Mouse (Mus musculus) kidney, embryonic 16.5 days (tissue): ENCODE results near the gene Adgrl1. TPM values are rescaled to one million over a fixed set of nuclear protein-coding genes. Genes with fewer than 3 reads are reported as not detected.

ENCODE experiments used
- ATAC-seq: fragments of 200-750 bp; cut with Nextera tagmentation; 2 replicates; pipeline ENCODE4 v1.8.0; 2017; ENCODE audit warnings: moderate TSS enrichment; ENCODE audit not compliant: low FRiP score, low TSS enrichment
- H3K27ac ChIP-seq: fragments of 300-500 bp; sonication (generic); 2 replicates; pipeline ENCODE4 v1.5.1; 2014; ENCODE audit warnings: low read length
- H3K27me3 ChIP-seq: fragments of 300-500 bp; sonication (generic); 2 replicates; pipeline ENCODE4 v1.6.1; 2014; ENCODE audit warnings: low read length, control low read depth, mixed read lengths; ENCODE audit not compliant: insufficient read depth
- H3K36me3 ChIP-seq: fragments of 300-500 bp; sonication (generic); 2 replicates; pipeline ENCODE4 v1.6.1; 2014; ENCODE audit warnings: low read length, control low read depth, mixed read lengths; ENCODE audit not compliant: insufficient read depth
- H3K4me1 ChIP-seq: fragments of 300-500 bp; sonication (generic); 2 replicates; pipeline ENCODE4 v1.6.1; 2014; ENCODE audit warnings: low read length, control low read depth, mixed read lengths; ENCODE audit not compliant: insufficient read depth
- H3K4me2 ChIP-seq: fragments of 300-500 bp; sonication (generic); replicated peaks from 2 replicates; pipeline ENCODE4 v1.6.1; 2014; ENCODE audit warnings: low read depth, low read length
- H3K4me3 ChIP-seq: fragments of 300-500 bp; sonication (generic); 2 replicates; pipeline ENCODE4 v1.5.1; 2014; ENCODE audit warnings: mild to moderate bottlenecking, low read length
- H3K9ac ChIP-seq: fragments of 300-500 bp; sonication (generic); replicated peaks from 2 replicates; pipeline ENCODE4 v1.6.1; 2014; ENCODE audit warnings: low read length
- H3K9me3 ChIP-seq: fragments of 300-500 bp; sonication (generic); 2 replicates; pipeline ENCODE4 v1.6.1; 2016; ENCODE audit warnings: low read length, control low read depth
- WGBS: fragments of 180-500 bp; shearing (Covaris S2); extraction: QIAGEN DNeasy Blood & Tissue Kit; methylation state at CpG from one replicate; pipeline ENCODE4 v1.1.7; 2014; 5-methylcytosine and 5-hydroxymethylcytosine counted together
- polyA plus RNA-seq: library from polyadenylated mRNA; unstranded; fragments of >200 nt; fragmentation: Nextera tagmentation; extraction: Ambion mirVana; gene quantifications from 2 replicates; pipeline ENCODE4 v1.2.1, GENCODE M21; 2015

Gene Adgrl1
- polyA plus RNA-seq, 1 experiment from 2014 or later, result 19.6 TPM

DNA sequence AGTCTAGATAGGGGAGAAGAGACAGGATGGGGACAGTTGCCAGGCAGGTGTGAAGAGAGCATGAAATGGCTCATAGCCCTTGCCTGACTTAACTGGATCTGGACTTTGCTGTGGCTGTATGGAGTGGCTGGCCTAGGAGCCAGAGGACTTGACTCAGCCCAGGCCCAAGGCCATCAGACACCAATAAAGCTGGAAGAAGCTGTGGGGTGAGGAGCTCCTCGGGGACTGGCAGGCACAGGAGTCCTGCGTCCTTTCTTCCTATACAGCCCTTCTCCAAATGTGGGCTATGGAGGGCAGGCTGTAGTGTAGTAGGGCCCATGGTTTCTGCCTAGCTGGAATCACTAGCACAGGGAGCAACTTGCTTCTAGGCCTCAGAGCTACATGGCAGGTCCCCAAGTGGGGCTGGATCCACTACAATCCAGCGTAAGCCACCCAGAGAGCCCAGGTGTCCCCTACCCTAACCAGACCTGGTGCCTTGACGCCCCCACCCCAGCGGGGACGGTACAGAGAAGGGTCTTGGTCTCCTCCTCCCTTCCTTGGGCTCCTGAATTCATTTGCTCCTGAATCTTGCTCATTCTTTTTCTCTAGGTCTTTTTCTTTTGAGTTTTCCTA lies 41.3 kb downstream of the Adgrl1 start:
- no peak overlapping the region for H3K9ac ChIP-seq
- H3K9me3 ChIP-seq, result no peaks in the 10 kb centered on the region
- WGBS, result 65% methylated on average over 6 of the region's 6 CpGs
- H3K27ac ChIP-seq, result no peak overlapping the region
- no peak overlapping the region for H3K4me2 ChIP-seq
- no peak overlapping the region for H3K4me3 ChIP-seq
- ATAC-seq, result no peak
- no peaks in the 10 kb centered on the region for H3K27me3 ChIP-seq
- H3K36me3 ChIP-seq, result peaks cover 26% of the 10 kb centered on the region
- H3K4me1 ChIP-seq, result no peaks in the 10 kb centered on the region

DNA sequence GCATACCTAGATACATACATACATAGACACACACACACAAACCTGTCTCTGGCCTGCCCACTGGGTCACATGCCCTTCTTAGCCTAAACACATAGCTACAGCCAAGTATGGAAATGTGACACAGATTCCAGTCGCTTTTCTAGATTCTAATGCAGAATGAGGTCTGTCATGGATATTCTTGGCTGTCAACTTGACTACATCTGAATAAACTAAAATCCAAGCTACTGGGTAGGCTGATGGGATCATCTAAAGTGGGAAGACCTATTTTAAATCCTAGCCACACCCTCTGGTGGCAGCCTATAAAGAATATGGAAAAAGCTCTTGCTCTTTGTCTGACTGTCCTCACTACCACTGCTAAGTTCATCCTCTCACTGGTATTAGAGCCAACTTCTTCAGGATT lies 42.5 kb downstream of the Adgrl1 start:
- H3K27ac ChIP-seq, result no peak overlapping the region
- no peak overlapping the region for H3K4me2 ChIP-seq
- no peak for ATAC-seq
- H3K9me3 ChIP-seq, result no peaks in the 10 kb centered on the region
- no peaks in the 10 kb centered on the region for H3K27me3 ChIP-seq
- no peak overlapping the region for H3K9ac ChIP-seq
- peaks cover 19% of the 10 kb centered on the region for H3K36me3 ChIP-seq
- 82% methylated on average over 1 of the region's 1 CpGs for WGBS
- no peaks in the 10 kb centered on the region for H3K4me1 ChIP-seq
- no peak overlapping the region for H3K4me3 ChIP-seq

DNA sequence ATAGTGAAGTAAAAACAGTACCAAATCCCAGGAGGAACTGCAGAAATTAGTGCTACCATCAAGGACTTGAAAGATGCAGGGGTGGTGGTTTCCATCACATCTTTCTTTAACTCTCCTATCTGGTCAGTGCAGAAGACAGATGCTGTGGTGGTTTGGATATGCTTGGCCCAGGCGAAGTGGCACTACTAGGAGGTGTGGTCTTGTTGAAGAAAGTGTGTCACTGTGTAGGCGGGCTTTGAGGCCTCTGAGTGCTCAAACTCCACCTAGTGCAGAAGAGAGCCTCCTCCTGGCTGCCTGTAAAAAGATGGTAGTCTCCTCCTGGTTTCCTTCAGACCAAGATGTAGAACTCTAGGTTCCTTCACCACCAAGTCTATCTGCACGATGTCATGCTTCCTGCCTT lies 45.6 kb downstream of the Adgrl1 start:
- Histone ChIP-seq H3K9ac (no peak overlapping the region), H3K27ac (no peak overlapping the region), H3K4me1 (no peaks in the 10 kb centered on the region), H3K4me2 (no peak overlapping the region), H3K4me3 (no peak overlapping the region), H3K36me3 (no peaks in the 10 kb centered on the region), H3K9me3 (no peaks in the 10 kb centered on the region), H3K27me3 (no peaks in the 10 kb centered on the region)
- ATAC-seq, result no peak
- WGBS, result 64% methylated on average over 3 of the region's 3 CpGs

DNA sequence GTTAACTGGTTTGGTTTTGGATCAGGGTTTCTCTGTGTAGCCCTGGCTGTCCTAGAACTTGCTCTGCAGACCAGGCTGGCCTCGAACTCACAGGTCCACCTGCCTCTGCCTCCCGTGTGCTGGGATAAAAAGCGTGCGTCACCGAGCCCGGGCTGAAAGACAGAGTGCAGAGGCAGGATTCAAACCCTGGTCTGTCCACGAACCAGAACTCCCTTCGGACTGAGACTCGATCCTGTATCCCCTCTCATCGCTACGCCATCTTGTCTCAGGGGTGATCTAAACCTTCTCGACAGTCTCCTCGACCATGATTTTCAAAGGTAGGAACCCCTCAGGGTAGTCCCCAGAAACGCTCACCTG lies 54.8 kb downstream of the Adgrl1 start:
- no peak overlapping the region for H3K27ac ChIP-seq
- ATAC-seq, result no peak

DNA sequence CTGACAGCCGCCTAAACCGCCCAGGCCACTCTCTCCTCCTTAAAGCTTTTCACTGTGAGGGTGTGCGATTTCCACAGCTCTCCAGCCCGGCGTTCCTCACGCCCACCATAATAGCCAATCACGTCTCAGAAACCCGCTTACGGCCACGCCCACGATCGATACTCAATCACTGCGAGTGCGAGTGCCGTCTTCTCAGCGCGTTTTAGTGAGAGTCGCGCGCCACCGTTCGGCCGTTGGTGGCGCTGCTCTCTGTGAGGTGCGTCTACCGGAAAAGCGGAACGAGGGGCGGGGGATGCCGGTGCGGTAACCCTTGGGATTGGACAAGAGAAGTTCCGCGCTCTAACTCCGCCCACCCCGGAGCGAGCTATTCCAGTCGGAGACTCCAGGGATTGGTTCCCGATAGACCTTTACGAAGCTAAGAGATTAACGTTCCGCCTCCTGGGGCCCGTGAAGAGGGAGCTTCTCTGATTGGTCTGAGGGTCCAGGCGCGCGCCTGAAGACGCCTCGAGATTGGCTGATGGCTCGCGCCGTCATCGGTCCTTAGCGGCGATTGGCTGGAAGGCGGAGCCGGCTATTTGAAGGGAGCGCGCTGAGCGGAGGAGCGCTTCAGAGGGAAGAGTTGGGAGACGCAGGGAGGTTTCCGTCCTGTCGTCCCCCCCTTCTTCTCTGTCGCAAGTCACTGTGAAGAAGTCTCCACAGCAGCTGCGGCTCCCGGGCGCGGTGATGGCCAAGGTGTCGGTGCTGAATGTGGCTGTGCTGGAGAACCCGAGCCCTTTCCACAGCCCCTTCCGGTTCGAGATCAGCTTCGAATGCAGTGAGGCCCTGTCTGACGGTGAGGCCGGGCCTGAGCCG lies 55.4 kb downstream of the Adgrl1 start, which contains the start of the genes Gm10644 and Asf1b:
Gm10644 (minus strand) TSS at position 100 of the 852 bp plus-strand sequence.
Asf1b (plus strand) TSS at position 402 of the 852 bp plus-strand sequence.
- Histone ChIP-seq H3K4me2 (peak within 1 kb of the TSS; percentile 85), H3K4me1 (peaks cover 18% of the 10 kb centered on the region), H3K4me3 (peak within 1 kb of the TSS; percentile 84), H3K27ac (no peak within 1 kb of the TSS), H3K9me3 (no peaks in the 10 kb centered on the region), H3K27me3 (no peaks in the 10 kb centered on the region), H3K9ac (peak within 1 kb of the TSS; percentile 72), H3K36me3 (no peaks in the 10 kb centered on the region)
- peak; percentile 100 for ATAC-seq
- under 1% methylated on average over 75 of the region's 75 CpGs for WGBS

More for the DNA sequence above, 54.8 kb downstream of the Adgrl1 start:
- Histone ChIP-seq H3K9ac (peak overlapping the region; percentile 64), H3K27me3 (no peaks in the 10 kb centered on the region), H3K36me3 (no peaks in the 10 kb centered on the region), H3K4me3 (peak overlapping the region; percentile 84), H3K4me1 (peaks cover 18% of the 10 kb centered on the region), H3K9me3 (no peaks in the 10 kb centered on the region), H3K4me2 (peak overlapping the region; percentile 63)
- under 1% methylated on average over 14 of the region's 14 CpGs for WGBS

DNA sequence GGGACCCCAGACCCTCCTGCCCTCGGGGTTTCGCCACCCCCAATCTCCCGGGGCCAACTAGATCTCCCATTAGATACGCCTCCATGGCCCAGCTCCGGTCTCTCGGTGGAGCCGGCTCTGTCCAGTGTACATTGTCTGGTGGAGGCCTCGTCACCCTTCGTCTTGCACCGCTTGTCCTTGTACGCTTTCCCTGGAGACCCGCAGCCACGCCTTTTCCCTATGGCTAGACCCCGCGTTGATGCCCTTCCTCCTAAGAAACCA lies 56.0 kb downstream of the Adgrl1 start:
- no peaks in the 10 kb centered on the region for H3K36me3 ChIP-seq
- H3K27me3 ChIP-seq, result no peaks in the 10 kb centered on the region
- peaks cover 18% of the 10 kb centered on the region for H3K4me1 ChIP-seq
- H3K4me3 ChIP-seq, result peak overlapping the region; percentile 84
- H3K9me3 ChIP-seq, result no peaks in the 10 kb centered on the region
- H3K9ac ChIP-seq, result peak overlapping the region; percentile 72
- peak overlapping the region; percentile 85 for H3K4me2 ChIP-seq
- H3K27ac ChIP-seq, result no peak overlapping the region
- ATAC-seq, result no peak
- under 1% methylated on average over 15 of the region's 15 CpGs for WGBS

DNA sequence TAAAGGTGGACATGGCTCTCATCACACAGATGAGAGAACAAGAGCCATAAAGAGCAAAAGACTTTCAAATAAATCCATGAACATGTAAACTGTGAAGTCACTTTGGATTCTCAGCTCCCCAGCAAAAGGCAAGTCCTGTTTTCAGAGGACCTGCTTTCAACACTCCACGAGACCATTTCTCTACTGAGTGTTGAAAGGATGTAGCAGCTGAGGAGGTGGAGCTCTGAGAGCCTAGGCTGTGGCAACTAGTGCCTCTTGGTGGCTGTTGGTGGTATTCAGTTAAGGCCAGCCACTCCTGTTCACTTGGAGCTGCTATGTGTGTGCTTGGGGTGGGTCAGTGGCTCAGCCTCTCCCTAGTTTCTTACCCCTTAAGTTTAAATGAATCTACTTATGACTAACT lies 56.9 kb downstream of the Adgrl1 start:
- 46% methylated on average over 1 of the region's 1 CpGs for WGBS
- no peak for ATAC-seq
- peak overlapping the region; percentile 72; the same call in 1 of the 2 replicates for H3K9ac ChIP-seq
- peak overlapping the region; percentile 85 for H3K4me2 ChIP-seq
- no peak overlapping the region for H3K27ac ChIP-seq
- H3K9me3 ChIP-seq, result no peaks in the 10 kb centered on the region
- peaks cover 18% of the 10 kb centered on the region for H3K4me1 ChIP-seq
- peak overlapping the region; percentile 84 for H3K4me3 ChIP-seq
- H3K27me3 ChIP-seq, result no peaks in the 10 kb centered on the region
- no peaks in the 10 kb centered on the region for H3K36me3 ChIP-seq

DNA sequence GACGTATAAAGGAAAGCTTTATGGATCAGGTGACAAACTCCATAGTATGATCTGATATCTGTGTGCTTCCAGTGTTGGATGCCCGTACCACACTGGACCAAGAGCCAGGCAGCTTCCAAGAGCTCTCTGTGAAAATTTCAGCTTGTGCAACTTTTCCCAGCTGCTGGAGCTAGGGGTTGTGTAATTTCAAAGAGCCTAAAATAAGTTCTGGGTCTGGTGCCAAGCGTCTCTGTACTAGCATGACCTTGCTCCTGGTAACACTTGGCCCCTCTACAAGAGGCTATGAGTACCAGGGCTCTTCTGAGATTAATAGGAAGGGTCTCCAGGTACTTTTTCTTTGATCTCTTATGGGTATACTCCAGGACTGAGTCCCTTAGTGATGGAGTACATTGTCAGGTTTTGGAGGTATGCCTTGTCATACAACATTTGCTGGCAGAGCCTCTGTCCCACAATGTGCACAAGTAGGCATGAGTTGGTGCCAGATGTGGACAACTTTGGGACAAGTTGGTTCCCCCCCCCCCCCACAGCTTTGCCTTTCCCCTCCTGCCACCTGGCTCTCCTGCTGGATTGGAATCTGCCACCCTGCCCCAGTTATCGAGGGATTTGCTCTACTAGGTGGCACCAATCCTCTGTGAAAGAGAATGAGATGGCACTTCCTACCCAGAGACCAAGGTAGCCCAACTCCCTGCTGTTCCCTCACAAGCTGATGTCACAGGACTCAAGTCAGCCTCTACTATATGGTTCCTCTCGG lies 64.3 kb downstream of the Adgrl1 start:
- Histone ChIP-seq H3K36me3 (peaks cover 16% of the 10 kb centered on the region; the same call in 1 of the 2 replicates), H3K27ac (no peak overlapping the region), H3K4me2 (no peak overlapping the region), H3K27me3 (no peaks in the 10 kb centered on the region), H3K9ac (no peak overlapping the region), H3K4me3 (no peak overlapping the region), H3K9me3 (no peaks in the 10 kb centered on the region), H3K4me1 (no peaks in the 10 kb centered on the region)
- 89% methylated on average over 5 of the region's 5 CpGs for WGBS
- no peak for ATAC-seq

DNA sequence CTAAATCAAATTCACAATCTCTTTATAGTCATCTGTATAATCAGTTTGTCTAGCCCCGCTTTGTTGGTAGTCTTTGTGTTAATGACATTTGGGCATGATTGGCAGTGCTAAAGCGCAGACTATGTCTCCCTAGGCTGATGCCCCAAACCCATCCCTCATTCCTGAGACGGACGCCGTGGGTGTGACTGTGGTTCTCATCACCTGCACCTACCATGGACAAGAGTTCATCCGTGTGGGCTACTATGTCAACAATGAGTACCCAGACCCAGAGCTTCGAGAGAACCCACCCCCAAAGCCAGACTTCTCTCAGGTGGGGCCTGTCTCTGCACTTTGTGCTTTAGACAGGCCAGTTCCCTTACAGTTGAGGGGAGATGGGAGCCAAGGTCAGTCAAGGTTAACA lies 67.8 kb downstream of the Adgrl1 start:
- Histone ChIP-seq H3K4me1 (peaks cover 5% of the 10 kb centered on the region; the same call in 1 of the 2 replicates), H3K4me3 (no peak overlapping the region), H3K9ac (no peak overlapping the region), H3K36me3 (peaks cover 23% of the 10 kb centered on the region; the same call in 1 of the 2 replicates), H3K4me2 (no peak overlapping the region), H3K27me3 (no peaks in the 10 kb centered on the region), H3K9me3 (no peaks in the 10 kb centered on the region), H3K27ac (no peak overlapping the region)
- 90% methylated on average over 7 of the region's 7 CpGs for WGBS
- ATAC-seq, result no peak
